Mouse (Mus musculus) left cerebral cortex, adult 18-20 months (tissue): ENCODE measurements around the gene Hist1h2an. TPM values are rescaled to one million over a fixed set of nuclear protein-coding genes. Genes with fewer than 3 reads are reported as not detected.

Source experiments
- microRNA-seq, 2 experiments: library from miRNA; unstranded; fragments of <30 nt; microRNA quantifications; one replicate each; pipeline ENCODE4 v1.2.0; 2021
- total RNA-seq, 2 experiments: library from RNA; stranded (reverse); gene quantifications; 2 replicates each; pipeline ENCODE4 v1.2.3; 2021

Hist1h2an gene
- total RNA-seq, 2 experiments from 2014 or later, result 1.1 to 2.8 TPM

Small RNA genes within 50 kb of the gene (microRNA-seq; reads per million reads assigned to microRNA genes)
- gene Gm19658 (0 reads per million in 2 experiments), gene Gm44346 (0 reads per million in 2 experiments), gene Gm44454 (0 reads per million in 2 experiments), gene Gm44466 (0 reads per million in 2 experiments)

Other genes with a start within 250 kb of the Hist1h2an start
- not detected for gene Olfr1366, start 244.4 kb downstream of the Hist1h2an start, total RNA-seq
- not detected for gene Olfr1535, start 227.3 kb downstream of the Hist1h2an start, total RNA-seq
- gene Olfr1364, start 205.5 kb downstream of the Hist1h2an start, total RNA-seq, result not detected
- not detected for gene Olfr1362, start 173.2 kb downstream of the Hist1h2an start, total RNA-seq
- gene Olfr11, start 144.7 kb downstream of the Hist1h2an start, total RNA-seq, result not detected
- not detected for gene Olfr1361, start 123.8 kb downstream of the Hist1h2an start, total RNA-seq
- gene Olfr1360, start 109.8 kb downstream of the Hist1h2an start, total RNA-seq, result not detected
- gene Olfr1359, start 89.1 kb downstream of the Hist1h2an start, total RNA-seq, result not detected
- gene Hist1h2bl, start 71.1 kb downstream of the Hist1h2an start, total RNA-seq, result 10 to 100 TPM; 20.0 to 20.4 TPM
- gene Hist1h2ai, start 70.8 kb downstream of the Hist1h2an start, total RNA-seq, result 10 to 100 TPM; 20.3 to 34.8 TPM
- 10 to 100 TPM; 57.9 to 62.6 TPM for gene Hist1h3h, start 69.6 kb downstream of the Hist1h2an start, total RNA-seq
- 1 to 10 TPM; 2.7 to 2.9 TPM for gene Hist1h2bm, start 65.2 kb downstream of the Hist1h2an start, total RNA-seq
- gene Hist1h4j, start 52.2 kb downstream of the Hist1h2an start, total RNA-seq, result 10 to 100 TPM; 21.0 to 22.9 TPM
- gene Hist1h4k, start 36.7 kb downstream of the Hist1h2an start, total RNA-seq, result 100 to 1,000 TPM; 420 to 436 TPM
- gene Hist1h2ak, start 33.4 kb downstream of the Hist1h2an start, total RNA-seq, result 10 to 100 TPM; 10.2 to 19.7 TPM
- 1 to 10 TPM; 6.3 to 9.2 TPM for gene Hist1h2bn, start 33.1 kb downstream of the Hist1h2an start, total RNA-seq
- 1 to 10 TPM; 8.4 to 9.0 TPM for gene Hist1h1b, start 6.6 kb downstream of the Hist1h2an start, total RNA-seq
- 10 to 100 TPM; 65.2 to 77.9 TPM for gene Hist1h3i, start 3.8 kb downstream of the Hist1h2an start, total RNA-seq
- 1 to 10 TPM; 4.1 to 7.0 TPM for gene Hist1h2bp, start 243 bp upstream of the Hist1h2an start, total RNA-seq
- gene Hist1h2bq, start 23.0 kb upstream of the Hist1h2an start, total RNA-seq, result 10 to 100 TPM; 23.2 to 34.4 TPM
- gene Hist1h2ao, start 23.2 kb upstream of the Hist1h2an start, total RNA-seq, result 1 to 10 TPM in 1 of 2 experiments, not detected in 1; 6.2 TPM
- gene Hist1h4m, start 24.5 kb upstream of the Hist1h2an start, total RNA-seq, result 100 to 1,000 TPM; 252 to 307 TPM
- gene Hist1h4n, start 45.0 kb upstream of the Hist1h2an start, total RNA-seq, result 10 to 100 TPM; 48.9 to 61.1 TPM
- gene Hist1h2ap, start 46.3 kb upstream of the Hist1h2an start, total RNA-seq, result 10 to 100 TPM; 27.2 to 27.7 TPM
- gene Hist1h2br, start 46.5 kb upstream of the Hist1h2an start, total RNA-seq, result 10 to 100 TPM; 22.9 to 33.6 TPM
- gene Zfp184, start 157.9 kb upstream of the Hist1h2an start, total RNA-seq, result 1 to 10 TPM; 3.0 to 3.8 TPM
- not detected for gene Pom121l2, start 194.0 kb upstream of the Hist1h2an start, total RNA-seq
- 1 to 10 TPM in 1 of 2 experiments, under 1 TPM in 1; 0.35 to 1.2 TPM for gene Prss16, start 222.5 kb upstream of the Hist1h2an start, total RNA-seq
- 10 to 100 TPM; 24.4 to 38.7 TPM for gene Hist1h2ah, start 248.3 kb upstream of the Hist1h2an start, total RNA-seq
- 10 to 100 TPM; 14.5 to 16.1 TPM for gene Hist1h2bk, start 248.7 kb upstream of the Hist1h2an start, total RNA-seq